Mouse (Mus musculus): ENCODE measurements around the gene Vmn1r202. TPM values are rescaled to one million over a fixed set of nuclear protein-coding genes. Genes with fewer than 3 reads are reported as not detected.
"Not testable (repeated sequence)": the region's sequence is repeated elsewhere in the genome, so short reads cannot be mapped to it uniquely, and the experiment has no call there.

Vmn1r202 gene
- polyA plus RNA-seq (2015; fragmentation: Nextera tagmentation; extraction: Ambion mirVana): not detected in 2 replicates

DNA sequence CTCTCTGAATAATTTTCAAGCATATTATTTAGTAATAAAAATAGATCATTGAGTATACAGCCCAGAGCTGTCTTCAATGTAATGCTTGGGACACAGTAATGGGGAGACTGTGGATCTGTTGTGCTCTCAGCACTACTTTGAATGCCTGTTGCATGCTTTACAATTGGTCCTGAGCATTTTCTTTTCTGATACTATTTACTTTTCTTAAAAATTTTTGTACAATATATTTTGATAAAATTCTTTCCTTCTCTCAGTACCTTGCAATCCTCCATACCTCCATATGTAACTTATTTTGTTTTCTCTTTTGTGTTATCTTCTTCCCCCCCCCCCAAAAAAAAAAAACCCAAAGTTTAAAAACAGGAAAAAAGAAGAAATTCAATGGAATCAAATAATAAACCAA lies at the start of gene Vmn1r202:
Vmn1r202 (minus strand) TSS at position 101 of the 400 bp plus-strand sequence.
- H3K27ac ChIP-seq: no peak within 1 kb of the TSS
- ATAC-seq (replicated peaks; ENCODE audit: insufficient number of reproducible peaks, insufficient read depth, low FRiP score, low read depth): no peak

DNA sequence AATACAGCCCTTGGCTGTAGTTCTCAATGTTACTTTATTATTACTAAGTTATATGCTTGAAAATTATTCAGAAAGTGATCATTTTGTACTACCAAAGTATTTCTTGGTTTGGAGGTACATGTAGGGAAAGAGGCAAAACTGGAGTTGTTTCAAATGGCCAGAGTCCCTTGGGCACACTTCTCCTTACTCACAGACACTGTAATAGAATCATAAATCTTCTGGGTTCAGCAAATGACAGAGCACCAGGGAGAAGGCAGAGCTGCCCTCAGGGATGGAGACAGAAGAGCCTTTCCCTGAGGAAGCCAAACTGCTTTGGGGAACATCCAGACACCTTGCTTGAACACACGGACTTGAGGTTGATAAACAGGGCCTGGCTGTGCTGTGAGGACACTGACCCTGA lies 47.7 kb upstream of the Vmn1r202 start, which contains the start of gene Vmn1r204:
Vmn1r204 (plus strand) TSS at position 301 of the 400 bp plus-strand sequence.
- 48% methylated on average over 1 of the region's 1 CpGs for WGBS
- ATAC-seq (replicated peaks; ENCODE audit: insufficient number of reproducible peaks, insufficient read depth, low FRiP score, low read depth): not testable (repeated sequence)

More for the DNA sequence above, at the start of gene Vmn1r202:
- no peaks in the 10 kb centered on the region for H3K9me3 ChIP-seq (replicated peaks)
- H3K9ac ChIP-seq: no peak within 1 kb of the TSS
- H3K4me3 ChIP-seq: no peak within 1 kb of the TSS
- H3K36me3 ChIP-seq: no peaks in the 10 kb centered on the region
- H3K27me3 ChIP-seq: no peaks in the 10 kb centered on the region
- no peak within 1 kb of the TSS for H3K4me2 ChIP-seq
- H3K4me1 ChIP-seq (replicated peaks): no peaks in the 10 kb centered on the region

DNA sequence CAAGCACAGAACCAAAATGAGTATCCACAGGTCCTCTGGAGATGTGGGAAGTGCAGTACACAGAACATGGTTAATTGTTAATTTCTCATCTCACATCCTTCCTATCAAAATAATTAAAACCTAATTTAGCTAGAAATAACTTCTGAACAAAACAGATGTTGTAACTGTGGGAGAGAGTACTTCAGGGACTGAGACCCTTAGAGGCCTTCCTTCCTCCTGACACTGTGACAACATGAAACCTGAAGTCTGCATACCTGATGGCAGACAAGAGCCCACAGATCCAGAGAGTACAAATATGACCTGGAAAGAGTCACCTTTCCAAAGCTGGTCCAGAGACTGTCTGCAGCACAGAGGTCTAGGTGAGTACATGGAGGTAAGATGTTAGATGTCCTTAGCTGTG lies 12.6 kb upstream of the Vmn1r202 start, which contains the start of gene Vmn1r203:
Vmn1r203 (plus strand) TSS at position 301 of the 400 bp plus-strand sequence.
- Histone ChIP-seq H3K4me3 (no peak within 1 kb of the TSS), H3K36me3 (no peaks in the 10 kb centered on the region), H3K4me2 (no peak within 1 kb of the TSS), H3K9ac (no peak within 1 kb of the TSS), H3K9me3 (replicated peaks) (no peaks in the 10 kb centered on the region), H3K4me1 (replicated peaks) (no peaks in the 10 kb centered on the region), H3K27me3 (no peaks in the 10 kb centered on the region), H3K27ac (no peak within 1 kb of the TSS)
- no peak for ATAC-seq (replicated peaks; ENCODE audit: insufficient number of reproducible peaks, insufficient read depth, low FRiP score, low read depth)

More for the DNA sequence above, 47.7 kb upstream of the Vmn1r202 start, which contains the start of gene Vmn1r204:
- not testable (repeated sequence) for H3K27me3 ChIP-seq; H3K4me2 ChIP-seq; H3K27ac ChIP-seq; H3K9ac ChIP-seq; H3K4me3 ChIP-seq; H3K9me3 ChIP-seq (replicated peaks); H3K36me3 ChIP-seq; H3K4me1 ChIP-seq (replicated peaks)

DNA sequence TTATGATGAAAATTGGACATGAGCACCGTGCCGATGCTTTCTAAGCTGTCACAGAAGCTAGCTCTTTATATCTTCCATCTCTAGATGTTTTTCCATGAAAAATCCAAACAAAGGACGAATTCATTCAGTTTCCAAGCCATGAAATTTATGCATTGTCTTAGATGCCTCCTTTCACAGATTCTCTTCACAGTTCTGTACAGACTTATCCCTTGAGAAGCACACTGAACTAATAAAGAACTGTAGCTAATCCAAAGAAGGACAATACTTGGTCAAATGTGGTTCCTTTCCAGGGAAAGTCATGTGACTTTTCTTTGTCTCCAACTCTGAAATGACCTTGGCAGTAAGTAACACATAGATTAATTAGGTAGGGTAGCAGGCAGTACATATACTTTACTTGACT lies 2.8 kb downstream of the Vmn1r202 start:
- Histone ChIP-seq H3K27ac (no peak overlapping the region), H3K36me3 (no peaks in the 10 kb centered on the region), H3K4me3 (no peak overlapping the region), H3K9ac (no peak overlapping the region), H3K9me3 (replicated peaks) (no peaks in the 10 kb centered on the region), H3K27me3 (no peaks in the 10 kb centered on the region), H3K4me2 (no peak overlapping the region), H3K4me1 (replicated peaks) (no peaks in the 10 kb centered on the region)
- ATAC-seq (replicated peaks; ENCODE audit: insufficient number of reproducible peaks, insufficient read depth, low FRiP score, low read depth): no peak
- WGBS: 72% methylated on average over 3 of the region's 3 CpGs

DNA sequence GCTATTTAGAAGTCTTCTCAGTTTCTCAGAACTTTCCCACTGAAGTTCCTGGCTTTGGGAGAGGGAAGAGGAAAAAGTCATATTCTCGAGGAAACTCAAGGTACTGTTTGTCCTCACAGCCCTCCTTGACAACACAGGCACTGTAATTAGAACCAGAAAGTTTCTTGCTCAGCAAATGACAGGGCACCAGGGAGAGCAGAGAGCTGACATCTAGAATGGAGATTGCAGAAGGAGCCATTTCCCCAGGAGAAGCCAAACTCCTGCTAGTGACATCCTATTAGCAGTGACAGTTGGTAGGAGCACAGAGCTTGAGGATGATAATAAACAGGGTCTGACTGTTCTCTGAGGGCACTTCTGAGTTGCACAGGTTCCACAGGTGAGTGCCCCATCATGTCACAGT lies 33.6 kb downstream of the Vmn1r202 start, which contains the start of gene Vmn1r201:
Vmn1r201 (plus strand) TSS at position 301 of the 400 bp plus-strand sequence.
- H3K27me3 ChIP-seq: no peaks in the 10 kb centered on the region
- H3K4me1 ChIP-seq (replicated peaks): no peaks in the 10 kb centered on the region
- no peaks in the 10 kb centered on the region for H3K9me3 ChIP-seq (replicated peaks)
- H3K4me3 ChIP-seq: no peak within 1 kb of the TSS
- no peak within 1 kb of the TSS for H3K27ac ChIP-seq
- H3K9ac ChIP-seq: no peak within 1 kb of the TSS
- no peak for ATAC-seq (replicated peaks; ENCODE audit: insufficient number of reproducible peaks, insufficient read depth, low FRiP score, low read depth)
- H3K36me3 ChIP-seq: no peaks in the 10 kb centered on the region
- no peak within 1 kb of the TSS for H3K4me2 ChIP-seq
- 44% methylated on average over 1 of the region's 1 CpGs for WGBS

DNA sequence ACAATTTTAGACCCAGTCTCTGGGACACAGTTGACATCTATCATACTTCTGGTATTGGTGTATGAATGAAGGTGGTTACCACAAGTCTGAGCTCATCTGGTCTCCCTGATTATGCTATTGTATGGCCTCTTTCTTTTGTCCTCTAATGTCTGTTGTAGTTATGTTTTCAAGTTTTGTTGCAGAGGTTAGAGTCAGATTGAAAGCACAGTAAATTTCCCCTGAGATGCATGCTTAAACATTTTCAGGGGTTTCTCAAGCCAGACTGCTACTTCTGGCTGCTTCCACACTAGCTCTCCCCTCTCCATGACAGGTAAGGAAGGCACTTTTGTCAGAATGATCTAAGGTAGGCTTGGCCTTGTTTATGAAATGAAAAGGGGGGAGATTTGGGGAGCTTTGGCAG lies 50.0 kb downstream of the Vmn1r202 start:
- no peak overlapping the region for H3K4me2 ChIP-seq
- no peak for ATAC-seq (replicated peaks; ENCODE audit: insufficient number of reproducible peaks, insufficient read depth, low FRiP score, low read depth)
- no peaks in the 10 kb centered on the region for H3K4me1 ChIP-seq (replicated peaks)
- H3K36me3 ChIP-seq: no peaks in the 10 kb centered on the region
- no peak overlapping the region for H3K9ac ChIP-seq
- H3K27ac ChIP-seq: no peak overlapping the region
- no peaks in the 10 kb centered on the region for H3K27me3 ChIP-seq
- no peak overlapping the region for H3K4me3 ChIP-seq
- H3K9me3 ChIP-seq (replicated peaks): no peaks in the 10 kb centered on the region

Other genes with a start within 250 kb of the Vmn1r202 start
- gene Vmn1r195, start 234.9 kb downstream of the Vmn1r202 start, polyA plus RNA-seq (2015; fragmentation: Nextera tagmentation; extraction: Ambion mirVana): not detected in 2 replicates
- gene Vmn1r196, start 215.5 kb downstream of the Vmn1r202 start, polyA plus RNA-seq (2015; fragmentation: Nextera tagmentation; extraction: Ambion mirVana): not detected in 2 replicates
- gene Vmn1r197, start 180.8 kb downstream of the Vmn1r202 start, polyA plus RNA-seq (2015; fragmentation: Nextera tagmentation; extraction: Ambion mirVana): not detected in 2 replicates
- not detected in 2 replicates for gene Vmn1r198, start 155.0 kb downstream of the Vmn1r202 start, polyA plus RNA-seq (2015; fragmentation: Nextera tagmentation; extraction: Ambion mirVana)
- not detected in 2 replicates for gene Vmn1r199, start 125.6 kb downstream of the Vmn1r202 start, polyA plus RNA-seq (2015; fragmentation: Nextera tagmentation; extraction: Ambion mirVana)
- not detected in 2 replicates for gene Vmn1r200, start 115.0 kb downstream of the Vmn1r202 start, polyA plus RNA-seq (2015; fragmentation: Nextera tagmentation; extraction: Ambion mirVana)
- not detected in 2 replicates for gene Vmn1r201, start 33.5 kb downstream of the Vmn1r202 start, polyA plus RNA-seq (2015; fragmentation: Nextera tagmentation; extraction: Ambion mirVana)
- not detected in 2 replicates for gene Vmn1r203, start 12.7 kb upstream of the Vmn1r202 start, polyA plus RNA-seq (2015; fragmentation: Nextera tagmentation; extraction: Ambion mirVana)
- not detected in 2 replicates for gene Vmn1r204, start 47.8 kb upstream of the Vmn1r202 start, polyA plus RNA-seq (2015; fragmentation: Nextera tagmentation; extraction: Ambion mirVana)
- not detected in 2 replicates for gene Vmn1r205, start 87.6 kb upstream of the Vmn1r202 start, polyA plus RNA-seq (2015; fragmentation: Nextera tagmentation; extraction: Ambion mirVana)
- gene Vmn1r206, start 118.9 kb upstream of the Vmn1r202 start, polyA plus RNA-seq (2015; fragmentation: Nextera tagmentation; extraction: Ambion mirVana): not detected in 2 replicates
- not detected in 2 replicates for gene Vmn1r207-ps, start 224.2 kb upstream of the Vmn1r202 start, polyA plus RNA-seq (2015; fragmentation: Nextera tagmentation; extraction: Ambion mirVana)

Data from heart, embryonic 15.5 days (tissue).